Mouse (Mus musculus): Measurements from ENCODE around the gene Ier2. TPM values are rescaled to one million over a fixed set of nuclear protein-coding genes. Genes with fewer than 3 reads are reported as not detected.
A peak's percentile ranks its signal among the peaks of the same experiment; 100 is the strongest.

Gene Ier2
- polyA plus RNA-seq, 1 experiment from 2014 or later = 86.9 TPM

DNA sequence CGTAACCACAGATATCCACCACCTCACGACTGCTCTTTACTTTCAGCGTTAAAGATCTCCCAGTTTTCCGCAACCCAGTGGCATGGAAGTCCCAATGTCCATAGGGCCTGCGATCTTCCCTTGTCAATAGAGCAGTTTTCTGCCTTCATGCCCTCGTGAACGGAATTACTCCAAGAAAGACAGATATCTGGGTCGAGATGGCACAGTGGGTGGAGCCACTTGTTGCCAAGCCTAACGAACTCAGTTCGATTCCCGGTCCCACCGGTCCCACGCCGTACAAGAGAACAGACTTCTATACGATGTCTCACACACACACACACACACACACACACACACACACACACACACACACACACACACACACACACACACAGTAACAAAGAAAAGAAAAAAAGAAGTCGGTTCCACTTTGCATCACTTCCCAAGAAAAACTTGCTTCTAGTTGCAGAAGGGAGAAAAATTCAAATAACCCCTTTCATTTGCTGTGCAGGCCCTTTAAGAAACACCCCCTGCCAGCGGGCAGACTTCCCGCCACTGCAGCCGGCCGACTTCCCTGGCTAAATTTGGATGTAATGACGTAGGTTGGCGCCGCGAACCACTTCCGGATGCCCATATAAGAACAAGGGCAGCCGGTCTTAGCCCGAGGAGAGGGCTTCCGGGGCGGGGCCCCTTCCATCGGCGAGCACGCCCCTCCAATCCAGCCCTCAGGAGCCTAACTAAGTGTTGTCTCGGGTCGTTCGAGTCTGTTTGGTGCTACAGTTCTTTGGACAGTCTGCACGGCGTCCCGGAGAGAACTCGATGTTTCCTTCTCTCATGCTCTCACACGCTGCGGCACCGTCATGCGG is 1.1 kb upstream of the Ier2 start:
- WGBS = 2% methylated on average over 43 of the region's 43 CpGs
- Histone ChIP-seq H3K4me2 (ENCODE audit: low read depth, low read length) (peak overlapping the region; percentile 85), H3K27me3 (ENCODE audit: control insufficient read depth, insufficient read depth, low read length) (no peaks in the 10 kb centered on the region), H3K4me1 (ENCODE audit: control insufficient read depth, insufficient read depth, low read length) (no peaks in the 10 kb centered on the region; the same call in 1 of the 2 replicates), H3K36me3 (replicated peaks; ENCODE audit: control insufficient read depth, insufficient read depth, low read depth, low read length) (no peaks in the 10 kb centered on the region; the same call in 1 of the 2 replicates), H3K4me3 (ENCODE audit: low read depth, low read length) (peak overlapping the region; percentile 97), H3K27ac (replicated peaks; ENCODE audit: low read depth, low read length) (peak overlapping the region; percentile 80), H3K9me3 (replicated peaks; ENCODE audit: control insufficient read depth, low read length) (no peaks in the 10 kb centered on the region), H3K9ac (replicated peaks; ENCODE audit: low read length) (peak overlapping the region; percentile 88)
- DNase-seq (ENCODE audit: low spot score) = peak; percentile 99
- ATAC-seq (replicated peaks; ENCODE audit: insufficient number of reproducible peaks, low FRiP score, low TSS enrichment, low read depth) = peak; percentile 73

DNA sequence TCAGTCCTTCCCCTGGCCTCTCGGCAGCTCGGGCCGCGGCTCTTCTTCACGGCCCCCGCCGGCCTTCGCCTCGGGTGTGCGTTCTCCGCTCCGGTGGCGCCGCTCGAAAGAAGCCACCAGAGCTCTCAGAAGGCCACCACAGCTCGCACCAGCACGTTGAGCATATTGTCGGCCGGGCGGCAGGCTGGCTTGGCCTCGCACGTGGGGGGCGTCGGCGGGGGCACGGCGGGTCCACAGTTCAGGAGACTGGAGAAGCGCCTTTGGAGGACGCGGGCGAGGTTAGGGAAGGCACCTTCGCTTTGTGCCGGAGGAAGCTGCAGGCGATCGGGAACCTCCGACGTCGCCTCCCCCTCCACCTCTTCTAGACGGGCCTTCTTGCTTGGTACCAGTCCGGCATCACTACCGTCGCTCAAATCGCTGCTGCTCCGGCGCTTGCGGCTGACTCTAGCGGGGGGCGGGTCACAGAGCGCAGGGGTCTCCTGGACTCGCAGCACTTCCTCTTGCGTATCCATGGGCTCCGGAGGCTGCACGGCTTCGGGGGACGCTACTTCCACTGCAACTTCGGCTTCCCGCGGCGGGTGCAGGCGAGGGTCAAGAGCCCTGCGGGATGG is 586 bp downstream of the Ier2 start:
- peak overlapping the region; percentile 97 for H3K4me3 ChIP-seq (ENCODE audit: low read depth, low read length)
- H3K9ac ChIP-seq (replicated peaks; ENCODE audit: low read length) = peak overlapping the region; percentile 95
- no peaks in the 10 kb centered on the region for H3K36me3 ChIP-seq (replicated peaks; ENCODE audit: control insufficient read depth, insufficient read depth, low read depth, low read length)
- H3K27ac ChIP-seq (replicated peaks; ENCODE audit: low read depth, low read length) = peak overlapping the region; percentile 91
- no peaks in the 10 kb centered on the region for H3K27me3 ChIP-seq (ENCODE audit: control insufficient read depth, insufficient read depth, low read length)
- DNase-seq (ENCODE audit: low spot score) (peak; percentile 60), ATAC-seq (replicated peaks; ENCODE audit: insufficient number of reproducible peaks, low FRiP score, low TSS enrichment, low read depth) (0 out of 2 replicates have a peak, but pooled peaks have one; percentile 1)
- WGBS = under 1% methylated on average over 61 of the region's 61 CpGs
- H3K9me3 ChIP-seq (replicated peaks; ENCODE audit: control insufficient read depth, low read length) = no peaks in the 10 kb centered on the region
- H3K4me1 ChIP-seq (ENCODE audit: control insufficient read depth, insufficient read depth, low read length) = peaks cover 5% of the 10 kb centered on the region
- peak overlapping the region; percentile 89 for H3K4me2 ChIP-seq (ENCODE audit: low read depth, low read length)

GRCm38 (mm10) chr8:84661458-84661871 is 1.2 kb downstream of the Ier2 start:
- DNase-seq (ENCODE audit: low spot score) (peak; percentile 45), ATAC-seq (replicated peaks; ENCODE audit: insufficient number of reproducible peaks, low FRiP score, low TSS enrichment, low read depth) (no peak)
- Histone ChIP-seq H3K27ac (replicated peaks; ENCODE audit: low read depth, low read length) (peak overlapping the region; percentile 91), H3K4me3 (ENCODE audit: low read depth, low read length) (peak overlapping the region; percentile 97), H3K27me3 (ENCODE audit: control insufficient read depth, insufficient read depth, low read length) (no peaks in the 10 kb centered on the region), H3K9me3 (replicated peaks; ENCODE audit: control insufficient read depth, low read length) (no peaks in the 10 kb centered on the region), H3K9ac (replicated peaks; ENCODE audit: low read length) (peak overlapping the region; percentile 95), H3K36me3 (replicated peaks; ENCODE audit: control insufficient read depth, insufficient read depth, low read depth, low read length) (no peaks in the 10 kb centered on the region), H3K4me1 (ENCODE audit: control insufficient read depth, insufficient read depth, low read length) (peaks cover 8% of the 10 kb centered on the region), H3K4me2 (ENCODE audit: low read depth, low read length) (peak overlapping the region; percentile 89)
- 1% methylated on average over 24 of the region's 24 CpGs for WGBS

- Histone ChIP-seq H3K27ac (replicated peaks; ENCODE audit: low read depth, low read length) (peak overlapping the region; percentile 91), H3K4me3 (ENCODE audit: low read depth, low read length) (peak overlapping the region; percentile 97), H3K9me3 (replicated peaks; ENCODE audit: control insufficient read depth, low read length) (no peaks in the 10 kb centered on the region), H3K4me2 (ENCODE audit: low read depth, low read length) (peak overlapping the region; percentile 89), H3K36me3 (replicated peaks; ENCODE audit: control insufficient read depth, insufficient read depth, low read depth, low read length) (no peaks in the 10 kb centered on the region), H3K9ac (replicated peaks; ENCODE audit: low read length) (peak overlapping the region; percentile 95), H3K27me3 (ENCODE audit: control insufficient read depth, insufficient read depth, low read length) (no peaks in the 10 kb centered on the region), H3K4me1 (ENCODE audit: control insufficient read depth, insufficient read depth, low read length) (peaks cover 8% of the 10 kb centered on the region)
- DNase-seq (ENCODE audit: low spot score) = peak; percentile 76
- no peak for ATAC-seq (replicated peaks; ENCODE audit: insufficient number of reproducible peaks, low FRiP score, low TSS enrichment, low read depth)
- WGBS = under 1% methylated on average over 20 of the region's 20 CpGs
These were observed 1.7 kb downstream of the Ier2 start for GRCm38 (mm10) chr8:84660819-84661457.

DNA sequence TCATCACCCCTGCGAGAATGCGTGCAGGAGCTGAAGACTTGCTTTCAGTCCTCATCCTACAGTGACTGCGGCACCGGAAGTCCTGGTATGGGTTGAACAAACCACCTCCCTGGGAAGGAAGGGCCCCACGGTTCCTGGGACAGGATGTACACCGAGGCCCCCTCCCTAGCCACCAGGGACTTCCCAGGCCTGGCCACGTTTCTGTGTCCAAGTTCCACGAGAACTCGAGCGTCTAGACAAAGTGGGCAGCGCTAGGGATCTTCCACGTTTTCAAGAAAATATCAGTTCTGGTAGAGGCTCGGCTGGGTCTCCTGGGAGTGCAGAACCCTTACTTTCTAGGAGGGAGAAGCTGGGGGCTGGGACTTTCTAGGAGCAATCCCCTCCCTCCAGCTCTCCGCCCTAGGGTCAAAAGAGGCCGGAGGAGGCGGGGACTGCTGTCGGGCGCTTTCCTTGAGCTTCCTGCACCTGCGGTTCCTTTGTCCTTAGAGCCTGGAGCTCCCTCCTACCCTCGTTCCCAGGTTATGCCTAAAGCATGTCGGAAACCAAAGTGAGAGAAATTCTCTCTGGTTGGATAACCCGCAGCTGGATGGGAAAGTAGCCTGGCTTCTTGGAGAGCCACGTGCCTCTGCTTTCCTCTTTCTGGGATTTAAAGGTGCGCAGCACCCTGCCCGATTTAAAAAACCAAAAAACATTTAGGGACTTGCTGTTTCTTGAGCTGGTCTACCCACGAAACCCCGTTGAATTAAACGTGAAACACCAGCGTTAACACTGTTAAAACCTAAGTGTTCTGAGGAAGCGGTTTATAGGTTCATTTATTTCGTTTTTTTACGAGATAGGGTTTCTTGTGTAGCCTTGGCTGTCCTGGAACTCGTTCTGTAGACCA is 2.5 kb downstream of the Ier2 start:
- Histone ChIP-seq H3K4me2 (ENCODE audit: low read depth, low read length) (peak overlapping the region; percentile 89), H3K4me1 (ENCODE audit: control insufficient read depth, insufficient read depth, low read length) (peaks cover 8% of the 10 kb centered on the region), H3K9ac (replicated peaks; ENCODE audit: low read length) (peak overlapping the region; percentile 95), H3K27me3 (ENCODE audit: control insufficient read depth, insufficient read depth, low read length) (no peaks in the 10 kb centered on the region), H3K36me3 (replicated peaks; ENCODE audit: control insufficient read depth, insufficient read depth, low read depth, low read length) (no peaks in the 10 kb centered on the region), H3K9me3 (replicated peaks; ENCODE audit: control insufficient read depth, low read length) (no peaks in the 10 kb centered on the region), H3K4me3 (ENCODE audit: low read depth, low read length) (peak overlapping the region; percentile 97), H3K27ac (replicated peaks; ENCODE audit: low read depth, low read length) (peak overlapping the region; percentile 91)
- ATAC-seq (replicated peaks; ENCODE audit: insufficient number of reproducible peaks, low FRiP score, low TSS enrichment, low read depth) (no peak), DNase-seq (ENCODE audit: low spot score) (peak; percentile 85)
- 1% methylated on average over 33 of the region's 33 CpGs for WGBS

DNA sequence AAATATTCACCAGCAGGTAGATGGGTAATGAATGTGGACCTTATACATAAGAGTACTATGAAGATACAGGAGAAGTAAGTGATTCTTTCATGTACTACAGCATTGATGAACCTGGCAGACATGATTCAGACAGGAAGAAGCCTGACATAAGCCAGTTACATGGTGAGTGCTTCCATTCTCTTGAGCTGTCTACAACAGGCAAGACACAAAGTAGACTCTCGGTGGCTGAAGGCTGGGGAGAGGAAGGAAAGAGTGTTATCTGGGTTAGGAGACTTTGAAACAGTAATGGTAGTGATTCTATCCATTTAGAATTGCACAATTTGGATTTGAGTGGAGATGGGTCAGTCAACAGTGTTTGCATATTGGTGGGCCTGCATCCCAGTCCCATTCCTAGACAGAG is 3.7 kb downstream of the Ier2 start:
- ATAC-seq (replicated peaks; ENCODE audit: insufficient number of reproducible peaks, low FRiP score, low TSS enrichment, low read depth) (no peak), DNase-seq (ENCODE audit: low spot score) (no peak)
- H3K4me2 ChIP-seq (ENCODE audit: low read depth, low read length) = no peak overlapping the region
- 65% methylated on average over 1 of the region's 1 CpGs for WGBS
- no peaks in the 10 kb centered on the region for H3K36me3 ChIP-seq (replicated peaks; ENCODE audit: control insufficient read depth, insufficient read depth, low read depth, low read length)
- no peaks in the 10 kb centered on the region for H3K27me3 ChIP-seq (ENCODE audit: control insufficient read depth, insufficient read depth, low read length)
- no peak overlapping the region for H3K9ac ChIP-seq (replicated peaks; ENCODE audit: low read length)
- H3K27ac ChIP-seq (replicated peaks; ENCODE audit: low read depth, low read length) = no peak overlapping the region
- peaks cover 8% of the 10 kb centered on the region for H3K4me1 ChIP-seq (ENCODE audit: control insufficient read depth, insufficient read depth, low read length)
- no peak overlapping the region for H3K4me3 ChIP-seq (ENCODE audit: low read depth, low read length)
- H3K9me3 ChIP-seq (replicated peaks; ENCODE audit: control insufficient read depth, low read length) = no peaks in the 10 kb centered on the region

GRCm38 (mm10) chr8:84657680-84658079 is 5.0 kb downstream of the Ier2 start:
- ATAC-seq (replicated peaks; ENCODE audit: insufficient number of reproducible peaks, low FRiP score, low TSS enrichment, low read depth) (no peak), DNase-seq (ENCODE audit: low spot score) (peak; percentile 46)
- Histone ChIP-seq H3K9ac (replicated peaks; ENCODE audit: low read length) (no peak overlapping the region), H3K36me3 (replicated peaks; ENCODE audit: control insufficient read depth, insufficient read depth, low read depth, low read length) (no peaks in the 10 kb centered on the region), H3K4me3 (ENCODE audit: low read depth, low read length) (no peak overlapping the region), H3K27me3 (ENCODE audit: control insufficient read depth, insufficient read depth, low read length) (no peaks in the 10 kb centered on the region), H3K4me1 (ENCODE audit: control insufficient read depth, insufficient read depth, low read length) (peaks cover 8% of the 10 kb centered on the region), H3K4me2 (ENCODE audit: low read depth, low read length) (no peak overlapping the region; the same call in 1 of the 2 replicates), H3K27ac (replicated peaks; ENCODE audit: low read depth, low read length) (peak overlapping the region; percentile 99; the same call in 1 of the 2 replicates), H3K9me3 (replicated peaks; ENCODE audit: control insufficient read depth, low read length) (no peaks in the 10 kb centered on the region)
- 33% methylated on average over 4 of the region's 4 CpGs for WGBS
